Mouse (Mus musculus) forebrain, embryonic 11.5 days (tissue): ENCODE measurements around the gene Mecr. TPM values are rescaled to one million over a fixed set of nuclear protein-coding genes. Genes with fewer than 3 reads are reported as not detected.
"Not testable (repeated sequence)": the region's sequence is repeated elsewhere in the genome, so short reads cannot be mapped to it uniquely, and the experiment has no call there.

ENCODE experiments used
- ATAC-seq: fragments of 200-750 bp; cut with Nextera tagmentation; replicated peaks from 2 replicates; pipeline ENCODE4 v1.8.0; 2017; ENCODE audit warnings: moderate TSS enrichment; ENCODE audit not compliant: low FRiP score
- DNase-seq: peaks from one replicate; pipeline ENCODE4 v3.0.0-alpha.2; 2017; ENCODE audit warnings: low spot score
- H3K27ac ChIP-seq: fragments of 300-500 bp; sonication (generic); 2 replicates; pipeline ENCODE4 v1.5.1; 2014; ENCODE audit warnings: low read depth, low read length
- H3K27me3 ChIP-seq: fragments of 300-500 bp; sonication (generic); 2 replicates; pipeline ENCODE4 v1.6.1; 2014; ENCODE audit warnings: mild to moderate bottlenecking, low read length, mixed read lengths; ENCODE audit not compliant: control insufficient read depth, insufficient read depth
- H3K36me3 ChIP-seq: fragments of 300-500 bp; sonication (generic); 2 replicates; pipeline ENCODE4 v1.6.1; 2014; ENCODE audit warnings: mild to moderate bottlenecking, low read length, moderate library complexity, mixed read lengths; ENCODE audit not compliant: control insufficient read depth, insufficient read depth
- H3K4me1 ChIP-seq: fragments of 300-500 bp; sonication (generic); replicated peaks from 2 replicates; pipeline ENCODE4 v1.6.1; 2014; ENCODE audit warnings: low read length, mixed read lengths; ENCODE audit not compliant: control insufficient read depth, insufficient read depth
- H3K4me2 ChIP-seq: fragments of 300-500 bp; sonication (generic); 2 replicates; pipeline ENCODE4 v1.6.1; 2014; ENCODE audit warnings: low read depth, mild to moderate bottlenecking, low read length, moderate library complexity, mixed read lengths; ENCODE audit not compliant: severe bottlenecking
- H3K4me3 ChIP-seq: fragments of 300-500 bp; sonication (generic); 2 replicates; pipeline ENCODE4 v1.5.1; 2014; ENCODE audit warnings: low read depth, low read length
- H3K9ac ChIP-seq: fragments of 300-500 bp; sonication (generic); 2 replicates; pipeline ENCODE4 v1.6.1; 2014; ENCODE audit warnings: low read length
- H3K9me3 ChIP-seq: fragments of 300-500 bp; sonication (generic); 2 replicates; pipeline ENCODE4 v1.6.1; 2016; ENCODE audit warnings: low read length, mixed read lengths; ENCODE audit not compliant: control insufficient read depth
- WGBS: fragments of 180-500 bp; shearing (Covaris S2); extraction: QIAGEN DNeasy Blood & Tissue Kit; methylation state at CpG from one replicate; pipeline ENCODE4 v1.1.7; 2014; 5-methylcytosine and 5-hydroxymethylcytosine counted together
- polyA plus RNA-seq: library from polyadenylated mRNA; unstranded; fragments of >200 nt; fragmentation: Nextera tagmentation; extraction: Ambion mirVana; gene quantifications from 2 replicates; pipeline ENCODE4 v1.2.1, GENCODE M21; 2014

Gene Mecr
- polyA plus RNA-seq = 50.1 and 51.7 TPM in 2 replicates

GRCm38 (mm10) chr4:131843290-131843743, at the start of gene Mecr:
Gene Mecr, plus strand, starts transcription at chr4:131843470.
- H3K27me3 ChIP-seq = peaks cover 2% of the 10 kb centered on the region; the same call in 1 of the 2 replicates
- under 1% methylated on average over 37 of the region's 37 CpGs for WGBS
- H3K4me3 ChIP-seq = peak within 1 kb of the TSS; percentile 88
- DNase-seq (peak; percentile 97), ATAC-seq (peak; percentile 84)
- no peaks in the 10 kb centered on the region for H3K9me3 ChIP-seq
- H3K36me3 ChIP-seq = no peaks in the 10 kb centered on the region
- 0 out of 2 replicates have a peak, but pooled peaks cover 5% of the 10 kb centered on the region for H3K4me1 ChIP-seq
- H3K4me2 ChIP-seq = peak within 1 kb of the TSS; percentile 67
- H3K27ac ChIP-seq = no peak within 1 kb of the TSS
- peak within 1 kb of the TSS; percentile 74 for H3K9ac ChIP-seq

DNA sequence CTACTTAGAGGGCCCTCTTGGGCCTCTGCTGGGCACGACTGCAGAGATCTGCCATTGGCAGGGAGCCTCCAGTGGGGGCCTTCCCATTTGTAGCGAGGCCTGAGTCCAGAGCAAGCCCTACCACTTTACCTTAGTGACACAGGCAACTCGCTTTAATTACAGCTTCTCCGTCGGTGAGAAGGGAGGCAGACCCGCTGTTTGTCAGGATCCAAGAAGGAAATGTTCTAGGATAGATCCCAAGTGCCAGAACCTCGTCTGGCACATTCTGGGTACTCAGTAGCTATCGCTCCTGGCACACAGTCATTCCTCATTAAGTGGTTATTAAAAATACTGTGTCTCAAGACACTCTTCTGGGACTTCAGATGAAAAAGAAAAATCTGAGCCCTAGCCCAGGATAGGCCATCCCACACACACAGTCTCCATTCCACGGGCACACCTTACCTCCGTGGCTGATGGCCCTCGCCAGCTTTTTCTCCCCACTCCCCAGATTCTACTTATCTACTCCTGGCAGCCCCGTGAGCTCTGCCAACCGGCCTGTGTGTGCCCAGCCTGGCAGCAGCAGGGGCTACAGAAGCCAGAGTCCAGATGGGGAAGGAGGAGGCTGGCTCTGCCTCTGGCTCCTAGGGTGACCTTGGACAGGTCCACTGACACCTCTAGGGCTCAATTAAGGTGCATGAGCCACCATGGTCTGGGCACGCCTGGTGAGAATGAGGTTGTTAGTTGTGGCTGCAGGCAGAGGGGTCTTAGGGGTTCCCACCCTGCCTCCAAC, 46.8 kb upstream of the Mecr start:
- Histone ChIP-seq H3K9ac (no peak overlapping the region), H3K9me3 (no peaks in the 10 kb centered on the region), H3K4me3 (no peak overlapping the region), H3K36me3 (no peaks in the 10 kb centered on the region; the same call in none of the 2 replicates), H3K27me3 (no peaks in the 10 kb centered on the region), H3K27ac (no peak overlapping the region), H3K4me2 (no peak overlapping the region), H3K4me1 (no peaks in the 10 kb centered on the region)
- 82% methylated on average over 14 of the region's 14 CpGs for WGBS
- no peak for DNase-seq
- ATAC-seq = no peak

DNA sequence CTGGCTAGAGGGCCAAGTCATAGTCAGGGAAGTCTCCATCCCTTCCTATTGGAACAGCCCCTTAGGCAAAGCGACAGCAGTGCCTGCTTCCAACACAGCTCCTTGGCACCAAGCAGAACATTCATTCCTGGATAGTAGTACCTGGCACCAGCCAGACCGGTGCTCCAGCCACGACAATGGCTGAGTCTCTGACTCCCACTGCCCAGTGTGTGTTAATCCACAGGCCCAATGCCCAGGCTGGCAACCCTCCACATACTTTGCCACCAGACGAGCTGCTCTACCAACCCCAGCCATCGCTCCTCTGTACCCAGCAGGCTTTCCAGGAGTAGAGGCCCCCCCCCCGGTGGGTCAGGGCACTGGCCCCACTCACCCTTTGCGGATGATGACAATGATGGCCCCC, 45.8 kb upstream of the Mecr start:
- H3K27ac ChIP-seq = no peak overlapping the region
- no peaks in the 10 kb centered on the region for H3K9me3 ChIP-seq
- WGBS = 76% methylated on average over 7 of the region's 7 CpGs
- no peaks in the 10 kb centered on the region for H3K4me1 ChIP-seq
- no peak overlapping the region for H3K4me3 ChIP-seq
- DNase-seq (no peak), ATAC-seq (no peak)
- no peak overlapping the region for H3K4me2 ChIP-seq
- no peaks in the 10 kb centered on the region; the same call in none of the 2 replicates for H3K36me3 ChIP-seq
- H3K9ac ChIP-seq = no peak overlapping the region
- H3K27me3 ChIP-seq = no peaks in the 10 kb centered on the region

GRCm38 (mm10) chr4:131797920-131798319, 45.4 kb upstream of the Mecr start:
- no peak for DNase-seq
- Histone ChIP-seq H3K27me3 (no peaks in the 10 kb centered on the region), H3K36me3 (no peaks in the 10 kb centered on the region; the same call in none of the 2 replicates), H3K9ac (no peak overlapping the region), H3K4me1 (no peaks in the 10 kb centered on the region), H3K9me3 (no peaks in the 10 kb centered on the region), H3K27ac (no peak overlapping the region), H3K4me3 (no peak overlapping the region), H3K4me2 (no peak overlapping the region)
- ATAC-seq = no peak
- WGBS = 58% methylated on average over 12 of the region's 12 CpGs

DNA sequence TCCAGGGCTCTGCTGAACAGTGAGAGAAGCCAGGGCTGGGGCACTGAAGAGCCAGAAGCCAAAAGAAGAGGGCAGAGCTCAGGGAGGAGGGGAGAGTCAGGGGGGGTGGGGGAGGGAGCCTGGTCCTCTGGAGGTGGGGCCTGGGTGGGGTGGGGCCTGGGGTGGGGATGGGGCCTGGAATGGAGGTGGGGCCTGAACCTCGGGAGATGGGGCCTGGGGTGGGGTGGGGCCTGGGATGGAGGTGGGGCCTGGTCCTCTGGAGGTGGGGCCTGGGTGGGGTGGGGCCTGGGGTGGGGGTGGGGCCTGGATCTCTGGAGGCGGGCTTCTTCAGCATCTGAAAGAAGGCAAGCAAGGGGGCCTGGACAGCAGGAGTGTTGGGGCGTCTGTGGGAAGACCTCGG, 44.3 kb upstream of the Mecr start:
- Histone ChIP-seq H3K4me3 (no peak overlapping the region), H3K9me3 (no peaks in the 10 kb centered on the region), H3K4me2 (no peak overlapping the region), H3K27me3 (no peaks in the 10 kb centered on the region), H3K4me1 (no peaks in the 10 kb centered on the region), H3K9ac (no peak overlapping the region), H3K27ac (no peak overlapping the region), H3K36me3 (no peaks in the 10 kb centered on the region; the same call in none of the 2 replicates)
- DNase-seq (peak; percentile 64), ATAC-seq (no peak)
- whole genome bisulfite sequencing = 7% methylated on average over 3 of the region's 4 CpGs

GRCm38 (mm10) chr4:131803846-131804245, 39.4 kb upstream of the Mecr start:
- Histone ChIP-seq H3K27me3 (no peaks in the 10 kb centered on the region), H3K9me3 (no peaks in the 10 kb centered on the region), H3K27ac (no peak overlapping the region), H3K4me2 (no peak overlapping the region), H3K4me3 (no peak overlapping the region), H3K36me3 (no peaks in the 10 kb centered on the region; the same call in 1 of the 2 replicates), H3K4me1 (no peaks in the 10 kb centered on the region), H3K9ac (no peak overlapping the region)
- no peak for ATAC-seq
- WGBS = 82% methylated on average over 9 of the region's 9 CpGs
- no peak for DNase-seq

- H3K9me3 ChIP-seq, H3K36me3 ChIP-seq, H3K4me3 ChIP-seq, H3K4me1 ChIP-seq, H3K27ac ChIP-seq, ATAC-seq, H3K9ac ChIP-seq, DNase-seq, H3K4me2 ChIP-seq, H3K27me3 ChIP-seq: not testable (repeated sequence)
- WGBS = 96% methylated on average over 5 of the region's 6 CpGs
These were observed 38.5 kb upstream of the Mecr start for GRCm38 (mm10) chr4:131804732-131805131.

DNA sequence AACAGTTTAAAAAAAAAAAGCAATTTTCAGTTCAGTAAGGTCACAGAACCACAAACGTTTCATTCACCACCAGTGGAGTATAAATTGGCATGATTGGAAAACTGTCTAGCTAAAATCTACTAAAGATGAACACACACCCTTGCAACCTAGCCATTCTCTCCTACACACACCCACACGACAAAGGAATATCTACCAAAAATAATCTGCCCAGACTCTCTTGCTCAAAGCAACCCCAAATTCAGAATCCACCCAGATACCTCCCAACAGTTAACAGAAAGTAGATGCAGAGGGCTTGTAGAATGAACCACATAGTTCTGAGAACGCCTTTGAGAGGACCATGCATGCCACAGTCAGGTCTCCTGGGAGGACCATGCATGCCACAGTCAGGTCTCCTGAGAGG, 38.0 kb upstream of the Mecr start:
- Histone ChIP-seq H3K27ac (no peak overlapping the region), H3K27me3 (no peaks in the 10 kb centered on the region), H3K4me3 (no peak overlapping the region), H3K36me3 (no peaks in the 10 kb centered on the region; the same call in 1 of the 2 replicates), H3K4me2 (no peak overlapping the region), H3K4me1 (no peaks in the 10 kb centered on the region), H3K9ac (no peak overlapping the region), H3K9me3 (no peaks in the 10 kb centered on the region)
- ATAC-seq (no peak), DNase-seq (no peak)
- WGBS = 80% methylated on average over 3 of the region's 3 CpGs

DNA sequence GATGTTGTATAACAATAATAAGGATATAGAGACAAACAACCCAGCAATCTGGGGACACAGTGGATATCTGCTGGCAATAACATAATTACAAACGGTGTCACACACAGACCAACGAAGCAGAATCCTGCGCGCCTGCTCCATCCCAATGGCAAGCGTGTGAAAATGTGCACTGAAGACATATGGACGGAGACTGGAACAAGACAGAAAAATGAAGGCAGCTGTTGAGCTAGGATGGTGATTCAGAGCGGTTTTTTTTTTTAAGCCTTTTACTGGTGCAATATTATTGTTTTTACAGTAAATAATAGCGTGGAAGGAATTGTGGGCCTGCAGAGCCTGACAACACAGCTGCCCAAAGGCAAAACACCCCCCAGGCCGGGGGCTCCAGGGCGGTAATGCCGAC, 30.8 kb upstream of the Mecr start:
- Histone ChIP-seq H3K27me3 (no peaks in the 10 kb centered on the region), H3K36me3 (no peaks in the 10 kb centered on the region), H3K9me3 (no peaks in the 10 kb centered on the region), H3K9ac (no peak overlapping the region), H3K4me1 (no peaks in the 10 kb centered on the region), H3K4me3 (no peak overlapping the region), H3K4me2 (no peak overlapping the region), H3K27ac (no peak overlapping the region)
- ATAC-seq = no peak
- 88% methylated on average over 11 of the region's 11 CpGs for WGBS
- DNase-seq = no peak
